8 mouse cellular contexts compared by ENCODE assay signal in genomic region chr7:19358634-19359033, GRCm38 (mm10). TPM values are rescaled to one million over a fixed set of nuclear protein-coding genes. Genes with fewer than 3 reads are reported as not detected.
DNase-seq lines count a peak whose midpoint lies in the region; ATAC-seq and TF ChIP-seq lines count a peak whose summit lies in the region.

No protein-coding gene starts in this region.

- H3K79me3 ChIP-seq in C2C12 (ENCODE audit: low read depth): peaks cover 15% of the 10 kb centered on the region

- H3K27me3 ChIP-seq in C2C12 (ENCODE audit: control insufficient read depth, insufficient read depth, insufficient read length): no peaks in the 10 kb centered on the region
- H3K27me3 ChIP-seq in forebrain, embryonic 14.5 days (replicated peaks; ENCODE audit: control insufficient read depth, insufficient read depth, low read length): no peaks in the 10 kb centered on the region
- H3K27me3 ChIP-seq in liver, embryonic 15.5 days: 0 out of 2 replicates have a peak, but pooled peaks cover 2% of the 10 kb centered on the region

- ATAC-seq in forebrain, embryonic 14.5 days: no peak
- no peak for ATAC-seq in liver, embryonic 15.5 days (ENCODE audit: insufficient read depth)

- peaks cover 9% of the 10 kb centered on the region for H3K36me3 ChIP-seq in C2C12 (ENCODE audit: control insufficient read depth, insufficient read depth)
- peaks cover 25% of the 10 kb centered on the region for H3K36me3 ChIP-seq in forebrain, embryonic 14.5 days (ENCODE audit: control insufficient read depth, insufficient read depth, low read length)
- H3K36me3 ChIP-seq in liver, embryonic 15.5 days (replicated peaks): peaks cover 30% of the 10 kb centered on the region

- peak overlapping the region; percentile 99 for H3K4me2 ChIP-seq in forebrain, embryonic 14.5 days (ENCODE audit: low read length)
- peak overlapping the region; percentile 99 for H3K4me2 ChIP-seq in liver, embryonic 15.5 days

- peak overlapping the region; percentile 67 for H3K9ac ChIP-seq in forebrain, embryonic 14.5 days (ENCODE audit: low read length)
- peak overlapping the region; percentile 61; the same call in 1 of the 2 replicates for H3K9ac ChIP-seq in liver, embryonic 15.5 days

- 20% methylated on average over 13 of the region's 13 CpGs for WGBS in forebrain, embryonic 14.5 days
- 9% methylated on average over 13 of the region's 13 CpGs for WGBS in liver, embryonic 15.5 days (ENCODE audit: insufficient replicate concordance)

- peak overlapping the region; percentile 61 for H3K4me3 ChIP-seq in C2C12 (ENCODE audit: insufficient read depth, poor library complexity, severe bottlenecking)
- peak overlapping the region; percentile 55 for H3K4me3 ChIP-seq in forebrain, embryonic 14.5 days (ENCODE audit: low read depth, low read length)
- H3K4me3 ChIP-seq in liver, embryonic 15.5 days (replicated peaks): peak overlapping the region; percentile 71

- peaks cover 9% of the 10 kb centered on the region; the same call in 1 of the 2 replicates for H3K4me1 ChIP-seq in forebrain, embryonic 14.5 days (ENCODE audit: control insufficient read depth, insufficient read depth, low read length)
- peaks cover 60% of the 10 kb centered on the region for H3K4me1 ChIP-seq in liver, embryonic 15.5 days (replicated peaks)

- peak; percentile 2 for DNase-seq in gastrocnemius, postnatal 10 days
- DNase-seq in gastrocnemius, adult 18-20 months (ENCODE audit: low spot score): no peak
- no peak for DNase-seq in forebrain, embryonic 14.5 days (ENCODE audit: low spot score)
- DNase-seq in adrenal gland, adult 2 months: no peak
- DNase-seq in spleen, postnatal 4 days (ENCODE audit: low spot score in 2 of 2): no peak
- no peak for DNase-seq in frontal cortex, adult 2 months (ENCODE audit: extremely low spot score in 1 of 2, low spot score in 1 of 2)

- H3K27ac ChIP-seq in forebrain, embryonic 14.5 days (ENCODE audit: low read depth, low read length): no peak overlapping the region
- no peak overlapping the region for H3K27ac ChIP-seq in liver, embryonic 15.5 days (replicated peaks)

- H3K9me3 ChIP-seq in forebrain, embryonic 14.5 days (replicated peaks; ENCODE audit: control insufficient read depth, low read length): no peaks in the 10 kb centered on the region
- no peaks in the 10 kb centered on the region for H3K9me3 ChIP-seq in liver, embryonic 15.5 days (replicated peaks)

- no peak for TF ChIP-seq CTCF in C2C12 (IDR thresholded peaks at IDR 0.05; ENCODE audit: control insufficient read depth, insufficient read depth, insufficient read length)

- H3K79me2 ChIP-seq in C2C12 (ENCODE audit: control insufficient read depth, insufficient read depth): peaks cover 44% of the 10 kb centered on the region

- H3ac ChIP-seq in C2C12 (ENCODE audit: control insufficient read depth, insufficient read length, low read depth): peak overlapping the region; percentile 31

TF ChIP-seq in C2C12, 6 proteins besides CTCF, POLR2A, EP300 and RAD21:
- TF ChIP-seq MAX (IDR thresholded peaks at IDR 0.05): no peak

RNA-seq across cellular contexts. Expression of gene Cd3eap, which starts 0.6 kb away (rescaled TPM):
- 1 to 10 TPM; 7.8 to 9.8 TPM for total RNA-seq in gastrocnemius, postnatal 10 days (2021)
- 10 to 100 TPM; 10.8 to 11.4 TPM for total RNA-seq in gastrocnemius, adult 18-20 months (2021)
- 25.6 TPM for polyA plus RNA-seq in C2C12 (2012; fragmentation: generic; extraction: Trizol)
- polyA plus RNA-seq in forebrain, embryonic 14.5 days (2014; fragmentation: Nextera tagmentation; extraction: Ambion mirVana): 18.4 and 20.0 TPM in 2 replicates
- polyA plus RNA-seq in liver, embryonic 15.5 days (2015; fragmentation: Nextera tagmentation; extraction: Ambion mirVana): 7.9 and 8.1 TPM in 2 replicates
- total RNA-seq in adrenal gland, adult 2 months (2021): 10 to 100 TPM; 13.2 to 13.3 TPM
- 12.3 and 21.5 TPM in 2 replicates for polyA plus RNA-seq in adrenal gland, adult 2 months (2012; rRNA removed)
- polyA plus RNA-seq in frontal cortex, adult 2 months (2012; rRNA removed): 12.7 and 15.2 TPM in 2 replicates

RNA-seq across cellular contexts. Expression of gene Ppp1r13l, which starts 0.9 kb away (rescaled TPM):
- total RNA-seq in gastrocnemius, postnatal 10 days (2021): 1 to 10 TPM; 2.7 to 2.8 TPM
- total RNA-seq in gastrocnemius, adult 18-20 months (2021): 1 to 10 TPM; 3.6 to 5.3 TPM
- 21.5 TPM for polyA plus RNA-seq in C2C12 (2012; fragmentation: generic; extraction: Trizol)
- 1.1 and 1.3 TPM in 2 replicates for polyA plus RNA-seq in forebrain, embryonic 14.5 days (2014; fragmentation: Nextera tagmentation; extraction: Ambion mirVana)
- 0.94 and 1.5 TPM in 2 replicates for polyA plus RNA-seq in liver, embryonic 15.5 days (2015; fragmentation: Nextera tagmentation; extraction: Ambion mirVana)
- 1 to 10 TPM; 6.5 to 8.3 TPM for total RNA-seq in adrenal gland, adult 2 months (2021)
- polyA plus RNA-seq in adrenal gland, adult 2 months (2012; rRNA removed): 16.9 and 20.2 TPM in 2 replicates
- polyA plus RNA-seq in frontal cortex, adult 2 months (2012; rRNA removed): 5.3 and 5.5 TPM in 2 replicates

RNA-seq across cellular contexts. Expression of gene Ercc1, which starts 14.1 kb away (rescaled TPM):
- total RNA-seq in gastrocnemius, postnatal 10 days (2021): 10 to 100 TPM; 31.9 to 35.9 TPM
- total RNA-seq in gastrocnemius, adult 18-20 months (2021): 10 to 100 TPM; 30.0 to 30.8 TPM
- polyA plus RNA-seq in C2C12 (2012; fragmentation: generic; extraction: Trizol): 151 TPM
- polyA plus RNA-seq in forebrain, embryonic 14.5 days (2014; fragmentation: Nextera tagmentation; extraction: Ambion mirVana): 99.5 and 101 TPM in 2 replicates
- polyA plus RNA-seq in liver, embryonic 15.5 days (2015; fragmentation: Nextera tagmentation; extraction: Ambion mirVana): 14.0 and 14.5 TPM in 2 replicates
- total RNA-seq in adrenal gland, adult 2 months (2021): 10 to 100 TPM; 36.5 to 40.8 TPM
- 36.3 and 37.8 TPM in 2 replicates for polyA plus RNA-seq in adrenal gland, adult 2 months (2012; rRNA removed)
- 49.9 and 53.6 TPM in 2 replicates for polyA plus RNA-seq in frontal cortex, adult 2 months (2012; rRNA removed)

RNA-seq across cellular contexts. Expression of gene Ercc2, which starts 23.2 kb away (rescaled TPM):
- 1 to 10 TPM; 7.7 to 9.7 TPM for total RNA-seq in gastrocnemius, postnatal 10 days (2021)
- 10 to 100 TPM in 1 of 2 experiments, 1 to 10 TPM in 1; 9.0 to 10.6 TPM for total RNA-seq in gastrocnemius, adult 18-20 months (2021)
- 9.7 TPM for polyA plus RNA-seq in C2C12 (2012; fragmentation: generic; extraction: Trizol)
- 12.9 and 15.2 TPM in 2 replicates for polyA plus RNA-seq in forebrain, embryonic 14.5 days (2014; fragmentation: Nextera tagmentation; extraction: Ambion mirVana)
- polyA plus RNA-seq in liver, embryonic 15.5 days (2015; fragmentation: Nextera tagmentation; extraction: Ambion mirVana): 6.2 and 7.5 TPM in 2 replicates
- 10 to 100 TPM; 21.7 to 25.5 TPM for total RNA-seq in adrenal gland, adult 2 months (2021)
- polyA plus RNA-seq in adrenal gland, adult 2 months (2012; rRNA removed): 92.3 and 94.7 TPM in 2 replicates
- polyA plus RNA-seq in frontal cortex, adult 2 months (2012; rRNA removed): 41.5 and 47.0 TPM in 2 replicates

RNA-seq across cellular contexts. Expression of gene Klc3, which starts 45.3 kb away (rescaled TPM):
- under 1 TPM; 0.12 to 0.18 TPM for total RNA-seq in gastrocnemius, postnatal 10 days (2021)
- under 1 TPM in 1 of 2 experiments, not detected in 1; 0.21 TPM for total RNA-seq in gastrocnemius, adult 18-20 months (2021)
- polyA plus RNA-seq in C2C12 (2012; fragmentation: generic; extraction: Trizol): 4.3 TPM
- 0.81 and 1.3 TPM in 2 replicates for polyA plus RNA-seq in forebrain, embryonic 14.5 days (2014; fragmentation: Nextera tagmentation; extraction: Ambion mirVana)
- polyA plus RNA-seq in liver, embryonic 15.5 days (2015; fragmentation: Nextera tagmentation; extraction: Ambion mirVana): 0.46 and 0.84 TPM in 2 replicates
- 1 to 10 TPM in 1 of 2 experiments, under 1 TPM in 1; 0.98 to 5.2 TPM for total RNA-seq in adrenal gland, adult 2 months (2021)
- 1.3 and 3.7 TPM in 2 replicates for polyA plus RNA-seq in adrenal gland, adult 2 months (2012; rRNA removed)
- 2.6 TPM in 2 replicates for polyA plus RNA-seq in frontal cortex, adult 2 months (2012; rRNA removed)
